Mouse (Mus musculus) adrenal gland, postnatal 36 days (tissue): Measurements from ENCODE around the gene Foxc2. TPM values are rescaled to one million over a fixed set of nuclear protein-coding genes. Genes with fewer than 3 reads are reported as not detected.
A peak's percentile ranks its signal among the peaks of the same experiment; 100 is the strongest.
"Not testable (repeated sequence)": the region's sequence is repeated elsewhere in the genome, so short reads cannot be mapped to it uniquely, and the experiment has no call there.

Source experiments
- DNase-seq, 2 experiments: peaks; one replicate each; pipeline ENCODE4 v3.0.0; 2021; ENCODE audit warnings: mixed read lengths in 1 of 2
- total RNA-seq, 2 experiments: library from RNA; stranded (reverse); gene quantifications; 2 replicates each; pipeline ENCODE4 v1.2.3; 2021

The Foxc2 gene
- total RNA-seq, 2 experiments from 2014 or later = 4.9 to 8.3 TPM

GRCm38 (mm10) chr8:121119635-121120455 lies 3.9 kb downstream of the Foxc2 start:
- DNase-seq = no peak

GRCm38 (mm10) chr8:121120456-121121419 lies 4.8 kb downstream of the Foxc2 start:
- DNase-seq = no peak

DNA sequence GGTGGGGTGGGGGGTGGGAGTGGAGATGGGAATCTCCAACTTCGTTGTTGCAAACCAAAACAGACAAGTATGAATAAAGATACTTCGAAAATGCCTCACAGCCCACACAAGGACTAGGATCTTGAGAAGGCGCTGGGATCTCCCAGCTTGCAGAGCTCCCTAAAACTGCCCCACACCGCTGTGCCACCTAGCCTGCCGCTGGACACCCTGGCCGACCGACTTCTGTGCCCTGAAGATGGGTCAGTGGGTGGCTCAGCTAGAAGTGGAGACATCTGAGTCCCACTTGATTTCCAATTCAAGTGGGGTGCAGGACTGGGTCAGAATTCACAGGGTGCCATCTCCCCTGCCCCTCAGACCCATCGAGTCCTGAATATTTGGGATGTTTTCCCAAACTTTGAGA lies 5.7 kb downstream of the Foxc2 start:
- DNase-seq = no peak

DNA sequence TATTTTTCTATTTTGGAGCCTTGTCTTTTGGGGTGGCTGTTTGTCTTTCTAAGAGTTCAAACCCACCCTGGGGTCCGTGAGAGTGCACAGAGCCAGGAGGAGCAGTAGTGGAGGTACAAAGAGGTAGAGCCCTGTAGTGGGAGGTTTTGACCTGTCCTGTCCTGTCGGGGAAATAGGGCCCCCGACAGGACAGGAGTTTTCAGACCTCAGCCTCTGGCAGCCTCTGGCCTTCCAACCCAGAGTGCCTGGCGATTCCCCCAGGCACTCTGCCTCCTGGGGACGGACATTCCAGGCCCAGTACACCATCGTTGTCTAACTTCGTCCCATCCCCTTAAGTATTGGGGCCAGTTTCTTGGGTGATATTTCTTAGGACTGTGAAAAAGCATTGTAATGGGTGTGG lies 6.4 kb downstream of the Foxc2 start:
- no peak for DNase-seq

DNA sequence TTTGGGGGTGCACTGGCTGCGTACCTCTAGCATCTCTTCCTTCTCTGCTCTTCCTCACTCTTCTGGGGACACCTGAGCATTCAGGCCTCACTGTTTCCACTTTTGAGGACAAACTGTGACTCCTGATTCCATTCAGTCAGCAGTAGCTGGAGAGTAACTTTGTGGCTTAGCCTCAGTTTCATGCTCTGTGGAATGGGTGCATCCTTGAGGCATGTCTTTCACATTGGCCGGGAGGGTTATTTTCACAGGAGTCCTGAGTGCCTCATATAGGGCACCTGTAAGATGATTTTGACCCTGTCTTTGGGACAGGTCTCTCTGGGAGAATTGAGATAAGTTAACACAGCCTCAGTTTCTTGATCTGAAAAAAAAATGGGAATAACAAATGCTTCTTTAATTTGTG lies 7.1 kb downstream of the Foxc2 start:
- no peak for DNase-seq

DNA sequence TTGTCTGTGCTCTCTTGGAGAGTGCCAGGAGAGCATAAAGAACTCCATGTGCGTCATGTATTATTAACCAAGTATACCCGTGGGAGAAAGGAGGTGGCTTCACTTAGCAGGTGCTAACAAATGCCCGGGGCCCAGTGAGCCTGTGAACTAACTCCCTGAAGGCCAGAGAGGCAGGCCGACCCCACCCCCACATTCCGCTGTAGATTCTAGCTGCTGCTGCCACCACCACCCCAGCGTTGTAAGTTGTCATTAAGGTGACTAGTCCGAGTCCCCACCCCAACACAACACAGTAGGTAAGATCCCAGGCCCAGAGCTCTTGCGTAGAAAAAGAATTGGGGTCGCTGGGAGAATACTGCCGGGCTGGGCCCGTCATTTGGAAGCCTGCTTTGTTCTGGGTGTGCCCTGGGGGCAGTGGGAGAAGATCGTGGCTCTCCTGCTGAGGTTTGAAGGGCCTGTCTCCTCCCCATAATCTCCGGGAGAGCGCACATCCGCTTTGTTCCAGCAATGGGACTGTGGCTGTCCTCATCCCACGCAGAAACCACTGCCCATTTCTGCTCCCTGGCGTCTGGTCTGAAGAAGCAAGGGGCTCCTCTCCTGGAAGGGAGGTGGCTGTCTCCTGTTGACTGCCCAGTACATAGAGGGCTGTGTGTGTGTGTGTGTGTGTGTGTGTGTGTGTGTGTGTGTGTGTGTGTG lies 8.7 kb downstream of the Foxc2 start:
- DNase-seq = no peak

DNA sequence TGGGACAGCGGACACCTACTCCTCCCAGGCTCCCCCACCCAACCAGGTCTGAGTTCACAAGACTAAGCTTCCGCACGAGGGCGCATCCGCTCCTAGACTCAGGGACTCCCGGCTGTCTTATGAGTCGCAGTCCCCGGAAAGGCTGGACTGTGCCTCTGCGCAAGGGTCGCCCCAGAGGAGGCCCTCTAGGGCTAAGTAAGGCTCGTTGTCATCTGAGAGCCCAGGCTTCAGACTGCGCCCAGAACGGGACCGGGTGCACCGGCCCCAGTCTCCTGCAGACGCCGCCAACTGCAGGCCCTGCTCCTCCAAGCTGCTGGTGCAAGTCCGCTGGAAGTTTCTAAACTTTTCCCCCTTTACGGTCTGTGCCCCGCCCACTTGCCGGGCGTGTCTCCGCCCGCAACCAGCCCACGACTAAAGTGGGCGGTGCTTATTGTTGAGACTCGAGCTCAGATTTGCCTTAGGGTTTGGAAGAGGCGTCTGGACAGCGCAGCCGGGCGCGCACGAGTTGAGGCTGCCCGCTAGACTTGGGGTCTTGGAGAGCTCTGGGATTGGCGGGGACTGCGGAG lies 9.4 kb downstream of the Foxc2 start:
- DNase-seq = peak; percentile 82 to 84

DNA sequence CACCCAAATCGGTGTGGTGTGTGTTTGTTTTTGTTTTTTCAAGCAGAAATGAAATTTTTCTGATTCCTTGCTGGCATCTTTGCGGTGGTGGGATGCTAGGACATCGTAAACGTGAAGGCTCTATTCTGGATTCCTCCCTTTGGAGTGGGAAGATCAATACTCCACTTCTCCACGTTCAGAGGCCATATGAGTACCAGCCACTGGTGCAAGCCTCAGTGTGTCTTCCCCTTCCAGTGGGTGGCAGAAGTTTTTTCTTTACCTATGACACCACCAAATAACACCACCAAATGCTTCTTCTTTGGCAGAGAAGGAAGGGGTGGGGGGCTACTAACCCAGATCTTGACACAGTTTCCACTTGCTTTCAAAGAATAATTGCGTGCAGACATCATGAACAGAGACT lies 10.2 kb downstream of the Foxc2 start:
- DNase-seq = no peak

- no peak for DNase-seq
Measured at GRCm38 (mm10) chr8:121126694-121127093, 10.7 kb downstream of the Foxc2 start.

- DNase-seq = no peak
Measured at GRCm38 (mm10) chr8:121127291-121127701, 11.3 kb downstream of the Foxc2 start.

- DNase-seq = no peak
Measured at GRCm38 (mm10) chr8:121127756-121128375, 11.9 kb downstream of the Foxc2 start, which contains the start of gene Foxl1. Foxl1 (plus strand) TSS chr8:121127940.

GRCm38 (mm10) chr8:121128531-121129264 lies 12.7 kb downstream of the Foxc2 start:
- no peak for DNase-seq

- no peak for DNase-seq
Measured at GRCm38 (mm10) chr8:121129265-121129940, 13.4 kb downstream of the Foxc2 start.

- no peak for DNase-seq
Measured at GRCm38 (mm10) chr8:121130522-121130921, 14.6 kb downstream of the Foxc2 start.

GRCm38 (mm10) chr8:121132961-121133513 lies 17.1 kb downstream of the Foxc2 start:
- DNase-seq = no peak

DNA sequence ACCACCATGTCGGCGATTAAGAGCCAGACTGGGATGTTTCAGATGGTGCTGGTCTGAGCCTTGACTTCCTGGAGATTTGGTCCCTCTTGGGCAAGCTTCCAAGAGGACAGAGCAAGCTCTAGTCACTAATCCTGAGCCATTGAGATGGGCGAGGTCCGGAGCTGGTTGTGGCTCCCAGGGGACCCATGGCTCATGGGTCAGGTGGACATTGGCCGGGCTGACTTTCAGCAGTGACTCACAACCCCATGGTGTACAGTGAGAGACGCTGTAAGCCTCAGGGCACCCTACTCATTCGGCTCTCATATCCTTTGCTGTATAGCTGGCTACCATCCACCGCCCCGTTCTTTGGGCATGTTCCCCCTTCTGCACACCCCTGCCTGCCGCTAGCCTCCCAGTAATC lies 18.1 kb downstream of the Foxc2 start:
- DNase-seq = no peak

DNA sequence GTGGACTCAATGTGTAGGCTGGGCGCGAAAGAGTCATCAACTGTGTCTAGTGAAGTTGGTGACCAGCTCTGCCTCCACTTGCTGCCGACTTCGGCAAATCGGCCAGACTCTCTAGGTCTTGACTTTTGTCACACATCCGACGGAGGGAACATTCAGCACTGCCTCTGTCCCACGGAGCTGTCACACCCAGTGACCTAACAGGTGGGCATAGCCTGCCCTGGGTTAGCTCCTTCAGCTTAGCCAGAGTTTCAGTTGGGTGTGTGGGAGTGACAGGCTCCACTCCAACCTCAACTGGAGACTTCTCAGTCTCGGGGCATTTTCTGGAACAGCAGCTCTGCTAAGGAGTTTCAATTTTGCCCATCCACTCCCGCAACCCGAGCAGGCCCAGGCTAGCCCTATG lies 18.5 kb downstream of the Foxc2 start:
- no peak for DNase-seq

DNA sequence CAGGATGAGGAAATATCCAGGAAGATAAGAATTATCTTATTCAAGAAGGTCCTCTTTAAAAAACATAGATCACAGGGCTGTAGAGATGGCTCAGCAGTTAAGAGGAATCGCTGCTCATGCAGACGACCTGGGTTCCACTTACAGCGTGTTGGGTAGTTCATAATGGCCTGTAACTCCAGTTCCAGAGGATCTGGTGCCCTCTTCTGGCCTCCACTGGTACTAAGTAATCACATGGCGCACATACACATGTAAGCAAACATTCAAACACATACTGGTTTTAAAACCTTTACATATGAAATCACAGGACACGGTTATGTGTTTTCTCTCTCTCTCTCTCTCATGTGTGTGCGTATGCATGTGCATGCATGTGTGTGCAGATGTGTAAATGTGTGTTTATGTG lies 20.9 kb downstream of the Foxc2 start:
- no peak for DNase-seq

DNA sequence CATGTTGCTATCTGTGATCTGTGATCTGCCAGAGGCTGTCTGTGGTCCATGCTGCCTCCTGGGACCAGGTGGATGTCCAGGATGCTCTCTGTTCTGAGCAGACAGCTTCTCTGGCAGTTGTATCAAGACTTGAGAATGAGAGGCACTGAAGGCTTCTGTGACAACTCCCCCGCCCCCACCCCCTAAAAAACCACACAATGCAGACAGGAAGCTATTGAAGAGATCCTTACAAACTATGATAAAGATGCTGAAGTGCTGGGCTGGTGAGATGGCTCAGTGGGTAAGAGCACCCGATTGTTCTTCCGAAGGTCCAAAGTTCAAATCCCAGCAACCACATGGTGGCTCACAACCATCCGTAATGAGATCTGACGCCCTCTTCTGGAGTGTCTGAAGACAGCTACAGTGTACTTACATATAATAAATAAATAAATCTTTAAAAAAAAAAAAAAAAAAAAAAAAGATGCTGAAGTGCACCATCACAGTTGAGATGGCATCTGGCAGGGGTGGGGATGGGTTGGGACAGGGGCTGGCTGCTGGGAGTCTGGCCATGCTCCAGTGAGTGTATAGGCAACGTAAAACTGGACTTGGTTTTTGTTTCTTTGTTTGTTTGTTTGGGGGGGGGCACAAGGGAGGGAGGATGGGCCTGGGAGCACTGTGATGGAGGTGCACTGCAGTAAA lies 29.6 kb downstream of the Foxc2 start:
- not testable (repeated sequence) for DNase-seq
